Mouse (Mus musculus) R1 (cell line): ENCODE data around the gene Vkorc1l1.

Experiments
- DNase-seq: peaks from one replicate; pipeline ENCODE4 v3.0.0-alpha.2; 2018; ENCODE audit warnings: low read depth, low spot score

Vkorc1l1 gene

DNA sequence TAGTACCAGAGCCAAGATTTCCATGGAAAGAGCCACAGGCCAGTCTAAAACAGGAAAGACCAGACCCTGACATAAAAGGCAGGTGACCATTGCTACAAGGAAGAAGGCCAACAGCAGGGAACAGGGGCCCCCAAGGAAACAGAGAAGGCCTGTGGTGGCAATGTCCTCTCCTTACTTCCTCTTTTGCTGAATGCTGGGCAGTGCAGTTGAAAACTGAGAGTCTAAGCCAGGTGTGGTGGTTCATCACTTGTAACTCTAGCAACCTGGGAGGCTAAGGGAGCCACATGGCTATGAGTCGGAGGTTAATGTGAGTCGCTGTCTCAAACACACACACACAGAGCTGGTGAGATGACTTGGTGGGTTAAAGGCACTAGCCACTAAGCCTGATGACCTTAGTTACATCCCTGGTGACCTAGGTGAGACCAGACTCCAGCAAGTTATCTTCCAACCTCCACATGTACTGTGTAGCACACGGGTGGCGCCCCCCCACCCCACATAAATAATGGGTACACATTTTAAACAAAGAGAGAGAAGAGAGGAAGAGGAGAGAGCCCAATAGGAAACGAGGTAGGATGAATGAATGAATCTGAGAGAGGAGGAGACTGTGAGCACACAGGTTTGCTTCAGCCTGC is 59.7 kb downstream of the Vkorc1l1 start:
- DNase-seq, result no peak

DNA sequence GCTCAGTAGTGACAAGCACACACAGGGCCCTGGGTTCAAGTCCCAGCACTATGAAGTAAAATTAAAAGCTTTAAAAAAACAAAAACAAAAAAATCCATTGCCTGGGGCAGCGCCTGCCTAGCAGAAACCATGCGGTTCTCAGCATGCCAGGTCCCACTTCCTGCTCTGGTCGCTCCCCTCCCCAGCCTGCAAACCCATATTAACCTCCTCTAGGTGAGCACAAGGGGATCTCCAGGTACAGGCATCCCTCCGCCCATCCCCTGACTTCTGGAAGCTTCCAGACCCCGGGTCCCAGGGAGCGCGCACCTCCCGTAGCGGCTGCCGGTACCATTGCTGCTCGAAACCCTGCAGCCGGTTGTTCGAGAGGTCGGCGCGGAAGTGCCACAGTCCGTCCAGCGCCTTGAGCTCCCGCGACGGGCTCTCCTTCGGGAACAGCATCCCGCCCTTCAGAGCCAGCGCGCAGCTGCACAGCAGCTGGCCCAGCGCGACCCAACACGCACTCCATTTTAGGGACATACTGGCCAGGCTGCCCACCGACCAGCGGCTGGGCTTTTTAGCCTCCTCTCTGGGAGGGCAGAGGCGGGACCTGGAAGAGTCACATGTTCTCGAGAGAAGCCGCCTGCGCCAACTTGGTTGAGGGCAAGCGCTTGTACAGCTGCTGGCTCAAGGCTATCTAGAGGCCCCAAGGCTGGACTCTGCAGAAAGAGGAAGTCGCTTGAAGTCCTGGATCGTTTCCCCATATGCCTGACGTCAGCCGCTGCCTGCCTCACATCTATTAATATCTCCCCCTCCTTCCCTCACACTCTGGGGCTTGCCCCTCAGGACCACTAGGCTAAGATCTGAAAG is 60.8 kb downstream of the Vkorc1l1 start, which contains the start of gene Gusb:
Gene Gusb, minus strand, starts transcription at position 749 of the 846 bp plus-strand sequence.
- peak; percentile 61 for DNase-seq

DNA sequence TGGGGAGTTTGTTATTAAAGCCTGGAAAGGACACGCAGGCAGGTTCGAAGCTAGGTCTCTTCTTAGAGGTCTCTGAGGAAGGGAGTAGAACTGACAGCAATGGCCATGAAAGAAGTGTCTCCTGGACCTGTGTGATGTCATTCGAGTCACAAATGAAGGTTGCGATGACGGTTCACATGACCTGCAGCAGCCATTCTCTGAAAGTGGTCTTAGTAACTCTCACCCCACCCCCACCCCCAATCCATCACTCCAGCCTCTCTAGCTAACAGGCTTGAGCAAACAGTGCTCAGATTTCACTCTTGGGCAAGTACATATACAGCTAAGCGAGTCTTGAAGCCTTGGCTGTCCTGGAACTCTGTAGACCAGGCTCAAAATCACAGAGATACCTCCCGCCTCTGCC is 61.5 kb downstream of the Vkorc1l1 start:
- DNase-seq, result no peak

DNA sequence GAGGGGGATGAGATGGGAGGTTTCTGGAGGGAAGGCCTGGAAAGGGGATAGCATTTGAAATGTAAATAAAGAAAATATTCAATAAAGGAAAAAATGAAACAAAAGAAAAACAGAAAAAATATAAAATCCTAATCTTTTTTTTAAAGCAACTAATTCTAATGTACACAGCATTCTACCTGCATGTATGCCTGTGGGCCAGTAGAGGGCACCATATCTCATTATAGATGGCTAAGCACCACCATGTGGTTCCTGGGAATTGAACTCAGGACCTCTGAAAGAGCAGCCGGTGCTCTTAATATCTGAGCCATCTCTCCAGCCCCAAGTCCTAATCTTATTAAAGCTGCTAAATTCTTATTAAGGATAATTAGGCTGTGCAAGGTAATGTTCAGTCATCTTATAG is 65.6 kb downstream of the Vkorc1l1 start:
- DNase-seq, result peak; percentile 54

GRCm38 (mm10) chr5:130008034-130008590 is 66.3 kb downstream of the Vkorc1l1 start:
- DNase-seq, result no peak

DNA sequence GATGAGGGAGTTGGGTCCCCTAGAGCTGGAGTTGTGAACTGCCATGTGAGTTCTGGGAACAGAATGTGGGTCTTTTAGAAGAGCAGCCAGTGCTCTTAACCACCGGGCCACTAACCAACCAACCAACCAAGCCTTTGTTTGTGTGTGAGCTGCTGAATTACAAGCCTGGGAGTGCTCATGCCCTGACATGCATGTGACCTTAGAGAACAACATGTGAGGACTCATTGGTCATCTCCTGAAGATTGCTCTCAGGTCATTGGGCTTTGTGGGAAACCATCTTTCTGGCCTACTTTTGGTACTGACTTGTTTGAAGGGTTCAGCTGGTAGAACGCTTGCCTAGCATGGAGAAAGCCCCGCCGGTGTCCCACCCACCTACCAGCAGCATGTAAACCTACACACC is 68.0 kb downstream of the Vkorc1l1 start:
- DNase-seq, result peak; percentile 65

GRCm38 (mm10) chr5:130010961-130011360 is 69.2 kb downstream of the Vkorc1l1 start:
- DNase-seq, result peak; percentile 70

DNA sequence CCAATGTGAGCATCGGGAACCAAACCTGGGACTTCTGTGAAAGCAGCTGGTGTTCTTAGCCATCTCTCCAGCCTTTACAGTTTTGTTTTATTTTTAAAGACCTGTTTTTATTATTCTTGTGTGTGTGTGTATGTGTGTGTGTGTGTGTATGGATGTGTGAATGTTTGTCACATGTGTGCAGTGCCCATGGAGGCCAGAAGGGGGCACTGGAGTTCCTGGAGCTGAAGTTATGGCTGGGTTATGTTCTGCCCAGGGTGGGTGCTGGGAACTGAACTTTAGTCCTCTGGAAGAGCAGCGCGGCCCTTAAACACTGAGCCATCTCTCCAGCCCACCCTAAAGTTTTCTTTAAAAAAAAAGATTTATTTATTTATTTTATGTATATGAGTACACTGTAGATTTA is 73.3 kb downstream of the Vkorc1l1 start:
- DNase-seq, result peak; percentile 46

GRCm38 (mm10) chr5:130019461-130019860 is 77.7 kb downstream of the Vkorc1l1 start:
- peak; percentile 59 for DNase-seq

- no peak for DNase-seq
These were observed 79.7 kb downstream of the Vkorc1l1 start for GRCm38 (mm10) chr5:130021361-130021966.

GRCm38 (mm10) chr5:130022366-130022765 is 80.6 kb downstream of the Vkorc1l1 start:
- no peak for DNase-seq

- no peak for DNase-seq
These were observed 81.4 kb downstream of the Vkorc1l1 start for GRCm38 (mm10) chr5:130023067-130023766.

DNA sequence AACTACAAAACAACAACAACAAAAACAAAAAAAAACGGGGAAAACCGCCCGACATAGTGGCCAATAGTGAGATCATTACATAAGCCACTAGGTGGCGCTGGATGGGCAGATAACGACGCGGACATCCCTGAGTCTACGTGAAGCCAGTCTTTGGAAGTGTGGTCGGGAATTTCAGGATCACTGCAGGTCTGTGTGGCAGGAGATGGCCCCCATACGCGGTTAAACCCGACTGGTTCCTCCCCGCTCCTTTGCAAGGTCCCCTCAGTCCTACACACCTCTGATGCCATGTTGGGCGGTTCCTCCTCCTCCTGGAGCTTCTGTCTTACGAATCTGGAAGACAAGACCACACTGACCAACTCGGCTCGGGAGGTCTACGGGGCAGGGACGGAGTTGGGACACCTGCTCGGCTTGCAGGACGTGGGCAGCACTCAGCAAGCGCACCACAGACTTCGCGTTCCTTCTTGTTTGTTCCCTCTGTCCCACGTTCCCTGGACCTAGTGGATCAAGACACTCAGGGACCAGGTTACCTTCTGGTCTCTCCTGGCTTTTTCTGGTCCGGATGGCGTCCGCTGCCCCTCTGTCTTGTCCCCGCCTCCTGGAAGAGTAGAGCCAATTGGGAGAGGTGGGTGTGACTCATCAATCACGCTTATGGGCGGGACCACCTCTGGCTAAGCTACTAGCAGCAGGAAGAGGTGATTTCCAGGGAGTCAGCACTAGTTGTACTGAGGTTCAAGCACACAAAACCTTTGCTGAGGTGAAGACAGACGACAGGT is 82.2 kb downstream of the Vkorc1l1 start:
- DNase-seq, result peak; percentile 98

- DNase-seq, result no peak
These were observed 85.4 kb downstream of the Vkorc1l1 start for GRCm38 (mm10) chr5:130027134-130027533.

DNA sequence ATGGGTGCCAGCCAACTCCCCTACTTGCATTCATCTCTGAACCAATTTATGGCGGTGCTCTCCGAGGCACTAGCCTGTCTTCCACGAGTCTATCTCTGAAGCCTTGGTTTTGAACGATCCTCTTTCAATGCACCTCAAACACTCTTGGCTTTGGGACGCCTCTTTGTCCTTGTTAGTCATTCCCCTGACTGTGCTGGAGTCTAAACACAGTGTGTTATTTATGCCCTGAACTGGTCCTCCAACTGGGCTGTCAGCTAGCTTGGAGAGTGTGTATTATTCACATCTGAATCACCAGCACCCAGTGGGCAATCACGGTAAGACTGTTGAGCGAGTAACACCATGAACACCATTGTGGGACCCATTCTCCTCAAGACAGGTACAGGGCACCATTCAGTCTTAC is 85.9 kb downstream of the Vkorc1l1 start:
- no peak for DNase-seq

GRCm38 (mm10) chr5:130029142-130029897 is 87.5 kb downstream of the Vkorc1l1 start, which contains the start of the genes Asl and Crcp:
Asl (minus strand) TSS chr5:130029247.
Crcp (plus strand) TSS chr5:130029290.
- DNase-seq, result peak; percentile 80

- no peak for DNase-seq
These were observed 89.9 kb downstream of the Vkorc1l1 start for GRCm38 (mm10) chr5:130031410-130032390.

DNA sequence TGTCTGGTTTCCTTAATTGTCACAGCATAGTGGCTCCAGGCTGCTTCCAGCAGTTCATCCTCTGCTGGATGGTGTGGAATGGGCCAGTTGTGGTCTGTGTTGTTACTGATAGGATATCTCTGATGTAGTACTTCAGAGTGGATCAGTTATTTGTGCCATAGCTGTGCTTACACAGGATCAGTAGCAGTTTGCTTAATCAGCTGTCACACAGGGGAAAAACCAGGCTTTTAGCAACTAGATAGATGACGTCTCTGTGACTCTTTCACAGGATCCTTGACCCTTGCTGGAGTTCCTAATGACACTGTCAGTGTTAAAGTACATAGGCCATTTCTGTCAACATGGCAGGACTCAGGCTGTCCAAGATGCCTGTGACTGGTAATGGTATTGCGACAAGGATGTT is 92.1 kb downstream of the Vkorc1l1 start:
- DNase-seq, result no peak
